Mouse (Mus musculus) olfactory bulb, adult 2 months (tissue): ENCODE measurements around the gene Gm20403.

Source experiments
- CTCF ChIP-seq: fragments of 200-500 bp; IDR thresholded peaks from 2 replicates; pipeline ENCODE4 v1.5.1; 2012; ENCODE audit warnings: low read depth, mild to moderate bottlenecking, low read length, moderate library complexity; ENCODE audit not compliant: insufficient read depth
- POLR2A ChIP-seq: fragments of 200-500 bp; IDR thresholded peaks from 2 replicates; pipeline ENCODE4 v1.6.1; 2012; ENCODE audit warnings: mild to moderate bottlenecking, low read depth, low read length, moderate library complexity; ENCODE audit not compliant: insufficient read depth

GRCm38 (mm10) chr12:55016339-55017118, 30.2 kb upstream of the Gm20403 start:
- TF ChIP-seq CTCF: no peak
- no peak for TF ChIP-seq POLR2A
